Comparison of ENCODE assay signal across 14 mouse cellular contexts in genomic region chr2:11654990-11655931, GRCm38 (mm10). TPM values are rescaled to one million over a fixed set of nuclear protein-coding genes. Genes with fewer than 3 reads are reported as not detected.
A peak's percentile ranks its signal among the peaks of the same experiment; 100 is the strongest.
DNase-seq lines count a peak whose midpoint lies in the region; ATAC-seq and TF ChIP-seq lines count a peak whose summit lies in the region.
"Had no signal": no experiment of that assay in that cellular context is flagged by ENCODE, and none has a peak within 500 bp of the region (broad histone marks: within the 10 kb centered on the region; RNA-seq: fewer than 3 reads in every experiment).

No protein-coding gene starts in this region.

- no peak overlapping the region for H3K9ac ChIP-seq in embryonic facial prominence, embryonic 14.5 days (ENCODE audit: low read depth, low read length)
- no peak overlapping the region for H3K9ac ChIP-seq in forebrain, embryonic 13.5 days
- H3K9ac ChIP-seq: limb, embryonic 15.5 days had no signal

- no peaks in the 10 kb centered on the region for H3K36me3 ChIP-seq in spleen, adult 2 months (ENCODE audit: control insufficient read depth, insufficient read depth, low read length)
- no peaks in the 10 kb centered on the region for H3K36me3 ChIP-seq in embryonic facial prominence, embryonic 14.5 days (ENCODE audit: control insufficient read depth, insufficient read depth, low read length)
- no peaks in the 10 kb centered on the region for H3K36me3 ChIP-seq in forebrain, embryonic 13.5 days (ENCODE audit: poor library complexity, severe bottlenecking)
- H3K36me3 ChIP-seq: limb, embryonic 15.5 days had no signal

- TF ChIP-seq POLR2A in spleen, adult 2 months (IDR thresholded peaks at IDR 0.05; ENCODE audit: low read depth, low read length) = no peak

- no peak for DNase-seq in spleen, adult 2 months (ENCODE audit: low read depth in 1 of 2, low spot score in 2 of 2)
- no peak for DNase-seq in spleen, postnatal 4 days (ENCODE audit: low spot score in 2 of 2)
- DNase-seq in NIH3T3 (ENCODE audit: low read depth) = peak; percentile 64
- DNase-seq in embryonic facial prominence, embryonic 14.5 days (ENCODE audit: low spot score) = peak; percentile 63
- peak; percentile 24 to 30 for DNase-seq in natural killer cell, adult 2 months (ENCODE audit: low spot score in 2 of 2)
- DNase-seq: adrenal gland, postnatal 25 days; cerebellum, postnatal 10 days; heart, postnatal 36 days; layer of hippocampus, adult 9-11 months had no signal

- no peak overlapping the region for H3K4me2 ChIP-seq in embryonic facial prominence, embryonic 14.5 days (ENCODE audit: low read depth, low read length)
- H3K4me2 ChIP-seq in forebrain, embryonic 13.5 days = no peak overlapping the region
- H3K4me2 ChIP-seq: limb, embryonic 15.5 days had no signal

- no peaks in the 10 kb centered on the region for H3K9me3 ChIP-seq in embryonic facial prominence, embryonic 14.5 days (ENCODE audit: control insufficient read depth, low read length)
- no peaks in the 10 kb centered on the region for H3K9me3 ChIP-seq in forebrain, embryonic 13.5 days (replicated peaks)
- H3K9me3 ChIP-seq: limb, embryonic 15.5 days had no signal

- peaks cover 36% of the 10 kb centered on the region for H3K4me1 ChIP-seq in spleen, adult 2 months (ENCODE audit: control insufficient read depth, insufficient read depth, insufficient read length)
- H3K4me1 ChIP-seq in embryonic facial prominence, embryonic 14.5 days (ENCODE audit: control insufficient read depth, insufficient read depth, low read length) = no peaks in the 10 kb centered on the region
- H3K4me1 ChIP-seq in forebrain, embryonic 13.5 days = no peaks in the 10 kb centered on the region
- H3K4me1 ChIP-seq: limb, embryonic 15.5 days had no signal

- no peak overlapping the region for H3K4me3 ChIP-seq in spleen, adult 2 months (ENCODE audit: extremely low read depth, insufficient read depth, insufficient read length)
- no peak overlapping the region for H3K4me3 ChIP-seq in embryonic facial prominence, embryonic 14.5 days (ENCODE audit: low read depth, low read length)
- H3K4me3 ChIP-seq in forebrain, embryonic 13.5 days = no peak overlapping the region
- H3K4me3 ChIP-seq: limb, embryonic 15.5 days had no signal

- 31% methylated on average over 9 of the region's 9 CpGs for WGBS in spleen, adult 2 months
- WGBS in embryonic facial prominence, embryonic 14.5 days = 51% methylated on average over 9 of the region's 9 CpGs
- WGBS in forebrain, embryonic 13.5 days = 72% methylated on average over 9 of the region's 9 CpGs

- H3K27ac ChIP-seq in spleen, adult 2 months (ENCODE audit: insufficient read depth, low read length) = peak overlapping the region; percentile 40; the same call in 1 of the 2 replicates
- peak overlapping the region; percentile 33; the same call in 1 of the 2 replicates for H3K27ac ChIP-seq in embryonic facial prominence, embryonic 14.5 days (replicated peaks; ENCODE audit: low read depth, low read length)
- no peak overlapping the region for H3K27ac ChIP-seq in forebrain, embryonic 13.5 days
- H3K27ac ChIP-seq: limb, embryonic 15.5 days had no signal

- no peak for ATAC-seq in embryonic facial prominence, embryonic 14.5 days (ENCODE audit: low read depth)
- ATAC-seq in forebrain, embryonic 13.5 days = no peak
- no peak for ATAC-seq in megakaryocyte-erythroid progenitor cell, adult 5-6 weeks (replicated peaks; ENCODE audit: low FRiP score, low TSS enrichment, poor library complexity, severe bottlenecking)

- TF ChIP-seq CTCF in spleen, adult 2 months (IDR thresholded peaks at IDR 0.05; ENCODE audit: extremely low read depth, insufficient read depth, insufficient read length, insufficient replicate concordance) = no peak

- H3K27me3 ChIP-seq in spleen, adult 2 months (ENCODE audit: control insufficient read depth, insufficient read depth, low read length) = no peaks in the 10 kb centered on the region
- no peaks in the 10 kb centered on the region for H3K27me3 ChIP-seq in embryonic facial prominence, embryonic 14.5 days (replicated peaks; ENCODE audit: control insufficient read depth, insufficient read depth, low read length)
- H3K27me3 ChIP-seq in forebrain, embryonic 13.5 days = no peaks in the 10 kb centered on the region
- H3K27me3 ChIP-seq: limb, embryonic 15.5 days had no signal

RNA-seq across cellular contexts. Expression of gene Il2ra, which starts 12.7 kb away (rescaled TPM):
- polyA plus RNA-seq in spleen, adult 2 months (2012; rRNA removed) = 1.6 and 2.0 TPM in 2 replicates
- not detected in 2 replicates for polyA plus RNA-seq in embryonic facial prominence, embryonic 14.5 days (2014; fragmentation: Nextera tagmentation; extraction: Ambion mirVana)
- polyA plus RNA-seq in forebrain, embryonic 13.5 days (2015; fragmentation: Nextera tagmentation; extraction: Ambion mirVana) = not detected in 2 replicates
- 0.17 TPM in 1 of 2 replicates, not detected in the other for total RNA-seq in megakaryocyte-erythroid progenitor cell, adult 5-6 weeks (2014; fragmentation: Nextera tagmentation)
- total RNA-seq in megakaryocyte-erythroid progenitor cell, adult 5-6 weeks (2017) = not detected in 2 replicates
- polyA plus RNA-seq: kidney, embryonic 14.5 days; limb, embryonic 15.5 days had no signal

RNA-seq across cellular contexts. Expression of gene Gm17490, which starts 29.2 kb away (rescaled TPM):
- polyA plus RNA-seq in spleen, adult 2 months (2012; rRNA removed) = not detected in 2 replicates
- polyA plus RNA-seq in embryonic facial prominence, embryonic 14.5 days (2014; fragmentation: Nextera tagmentation; extraction: Ambion mirVana) = not detected in 2 replicates
- polyA plus RNA-seq in forebrain, embryonic 13.5 days (2015; fragmentation: Nextera tagmentation; extraction: Ambion mirVana) = not detected in 2 replicates
- total RNA-seq in megakaryocyte-erythroid progenitor cell, adult 5-6 weeks (2014; fragmentation: Nextera tagmentation) = not detected in 2 replicates
- not detected in 2 replicates for total RNA-seq in megakaryocyte-erythroid progenitor cell, adult 5-6 weeks (2017)
- total RNA-seq: adrenal gland, postnatal 25 days; heart, adult 18-20 months; heart, postnatal 36 days had no signal
- polyA plus RNA-seq: kidney, embryonic 14.5 days; limb, embryonic 15.5 days had no signal

RNA-seq across cellular contexts. Expression of gene Il15ra, which starts 49.8 kb away (rescaled TPM):
- 33.2 and 57.8 TPM in 2 replicates for polyA plus RNA-seq in spleen, adult 2 months (2012; rRNA removed)
- polyA plus RNA-seq in embryonic facial prominence, embryonic 14.5 days (2014; fragmentation: Nextera tagmentation; extraction: Ambion mirVana) = 3.2 and 3.5 TPM in 2 replicates
- polyA plus RNA-seq in forebrain, embryonic 13.5 days (2015; fragmentation: Nextera tagmentation; extraction: Ambion mirVana) = 0.49 and 0.52 TPM in 2 replicates
- total RNA-seq in megakaryocyte-erythroid progenitor cell, adult 5-6 weeks (2014; fragmentation: Nextera tagmentation) = 10.7 and 12.3 TPM in 2 replicates
- 9.4 and 12.0 TPM in 2 replicates for total RNA-seq in megakaryocyte-erythroid progenitor cell, adult 5-6 weeks (2017)

RNA-seq across cellular contexts. Expression of gene Rbm17, which starts 51.3 kb away (rescaled TPM):
- polyA plus RNA-seq in spleen, adult 2 months (2012; rRNA removed) = 37.7 and 38.9 TPM in 2 replicates
- polyA plus RNA-seq in embryonic facial prominence, embryonic 14.5 days (2014; fragmentation: Nextera tagmentation; extraction: Ambion mirVana) = 128 and 136 TPM in 2 replicates
- polyA plus RNA-seq in forebrain, embryonic 13.5 days (2015; fragmentation: Nextera tagmentation; extraction: Ambion mirVana) = 160 and 167 TPM in 2 replicates
- 185 and 214 TPM in 2 replicates for total RNA-seq in megakaryocyte-erythroid progenitor cell, adult 5-6 weeks (2014; fragmentation: Nextera tagmentation)
- total RNA-seq in megakaryocyte-erythroid progenitor cell, adult 5-6 weeks (2017) = 167 and 217 TPM in 2 replicates

Comparison
In these comparisons a context has a peak if more than half of its experiments do, and no peak if none do; other contexts are left out.
1. DNase-seq: peak in NIH3T3 (single experiment), embryonic facial prominence, embryonic 14.5 days (single experiment) and natural killer cell, adult 2 months (2 of 2); none in spleen, adult 2 months (0 of 2) and spleen, postnatal 4 days (0 of 2).